Mouse (Mus musculus): ENCODE results near the gene Dchs1. TPM values are rescaled to one million over a fixed set of nuclear protein-coding genes. Genes with fewer than 3 reads are reported as not detected.

Gene Dchs1
- 6.7 and 7.4 TPM in 2 replicates for polyA plus RNA-seq (2012; rRNA removed)

DNA sequence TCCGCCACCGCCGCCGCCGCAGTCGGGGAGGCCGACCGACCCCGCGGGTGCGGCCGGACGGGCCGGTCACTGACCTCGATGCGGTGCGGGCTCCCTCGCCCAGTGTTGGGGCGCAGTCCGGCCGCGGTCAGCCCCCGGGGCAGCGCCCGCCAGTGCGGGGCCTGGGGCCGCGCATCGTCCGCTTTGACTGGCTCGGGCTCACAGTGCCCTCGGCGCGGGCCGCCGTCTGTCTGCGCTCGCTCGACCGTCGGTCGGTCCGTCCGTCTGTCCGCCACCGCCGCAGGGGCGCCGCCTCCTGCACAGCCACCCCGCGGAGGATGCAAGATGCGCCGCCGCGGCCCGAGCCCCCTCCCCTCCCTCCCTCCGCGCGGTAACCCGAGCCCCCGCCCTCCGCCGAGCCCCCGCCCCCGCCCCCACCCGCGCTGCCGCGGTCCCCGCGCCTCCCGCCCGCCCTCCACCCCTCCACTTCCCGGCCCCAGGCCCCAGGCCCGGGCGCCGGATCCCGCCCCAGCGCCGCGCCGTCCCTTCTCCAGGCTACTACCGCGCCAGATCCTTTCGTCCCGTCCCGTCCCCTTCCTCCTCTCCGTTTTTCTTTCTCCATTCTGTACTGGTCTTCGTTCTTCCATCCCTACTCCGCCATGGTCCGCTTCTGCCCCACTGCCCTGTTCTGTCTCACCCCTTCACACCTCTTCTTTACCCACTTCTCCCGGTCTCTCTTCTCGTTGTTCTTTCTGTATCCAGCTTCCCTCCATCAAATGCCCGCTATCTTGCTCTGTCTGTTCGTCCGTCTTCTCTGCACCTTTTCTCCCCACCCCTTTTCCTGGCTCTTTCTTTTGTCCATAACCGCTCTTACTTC lies at the start of gene Dchs1:
Gene Dchs1 (minus strand): TSS at position 370 of the 856 bp plus-strand sequence.
- Histone ChIP-seq H3K4me1 (ENCODE audit: control insufficient read depth, insufficient read depth, insufficient read length) (peaks cover 6% of the 10 kb centered on the region; the same call in 1 of the 2 replicates), H3K27me3 (ENCODE audit: control insufficient read depth, insufficient read depth, low read length) (peaks cover 17% of the 10 kb centered on the region), H3K27ac (ENCODE audit: insufficient read depth, low read length) (peak within 1 kb of the TSS; percentile 38; the same call in 1 of the 2 replicates), H3K36me3 (ENCODE audit: control insufficient read depth, insufficient read depth, low read length) (no peaks in the 10 kb centered on the region), H3K4me3 (ENCODE audit: extremely low read depth, insufficient read depth, insufficient read length) (peak within 1 kb of the TSS; percentile 52)
- 5% methylated on average over 72 of the region's 97 CpGs for WGBS
- no peak for DNase-seq (ENCODE audit: low read depth in 1 of 2, low spot score in 2 of 2)
- TF ChIP-seq CTCF (IDR thresholded peaks at IDR 0.05; ENCODE audit: extremely low read depth, insufficient read depth, insufficient read length, insufficient replicate concordance) (no peak), POLR2A (IDR thresholded peaks at IDR 0.05; ENCODE audit: low read depth, low read length) (no peak)

GRCm38 (mm10) chr7:105824281-105824680 lies 36.8 kb upstream of the Dchs1 start:
- no peak for DNase-seq (ENCODE audit: low read depth in 1 of 2, low spot score in 2 of 2)
- Histone ChIP-seq H3K4me3 (ENCODE audit: extremely low read depth, insufficient read depth, insufficient read length) (no peak overlapping the region), H3K27ac (ENCODE audit: insufficient read depth, low read length) (no peak overlapping the region), H3K4me1 (ENCODE audit: control insufficient read depth, insufficient read depth, insufficient read length) (no peaks in the 10 kb centered on the region), H3K27me3 (ENCODE audit: control insufficient read depth, insufficient read depth, low read length) (no peaks in the 10 kb centered on the region), H3K36me3 (ENCODE audit: control insufficient read depth, insufficient read depth, low read length) (no peaks in the 10 kb centered on the region)
- TF ChIP-seq CTCF (IDR thresholded peaks at IDR 0.05; ENCODE audit: extremely low read depth, insufficient read depth, insufficient read length, insufficient replicate concordance): no peak
- no peak for TF ChIP-seq POLR2A (IDR thresholded peaks at IDR 0.05; ENCODE audit: low read depth, low read length)
- 75% methylated on average over 7 of the region's 7 CpGs for WGBS

DNA sequence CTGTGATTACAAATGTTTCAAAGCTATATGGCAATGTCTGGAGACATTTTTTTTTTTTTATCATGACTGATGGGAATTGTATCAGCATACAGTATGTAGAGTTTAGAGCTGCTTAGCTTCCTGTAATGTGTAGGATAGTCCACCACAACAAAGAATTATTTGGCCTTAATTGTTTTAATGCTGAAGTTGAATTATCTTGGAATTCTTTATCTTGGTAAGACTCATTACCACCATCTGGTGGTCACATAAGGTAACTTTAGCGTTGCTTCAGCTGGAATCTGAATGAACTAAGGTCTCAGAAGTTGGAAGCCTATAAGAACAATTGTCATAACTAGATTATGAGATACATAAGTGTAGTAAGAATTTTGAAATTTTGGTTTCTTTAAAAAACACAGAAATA lies 31.0 kb upstream of the Dchs1 start:
- no peak for DNase-seq (ENCODE audit: low read depth in 1 of 2, low spot score in 2 of 2)
- 0% methylated on average over 1 of the region's 1 CpGs for WGBS
- Histone ChIP-seq H3K27ac (ENCODE audit: insufficient read depth, low read length) (no peak overlapping the region), H3K4me3 (ENCODE audit: extremely low read depth, insufficient read depth, insufficient read length) (no peak overlapping the region), H3K4me1 (ENCODE audit: control insufficient read depth, insufficient read depth, insufficient read length) (no peaks in the 10 kb centered on the region), H3K36me3 (ENCODE audit: control insufficient read depth, insufficient read depth, low read length) (no peaks in the 10 kb centered on the region), H3K27me3 (ENCODE audit: control insufficient read depth, insufficient read depth, low read length) (no peaks in the 10 kb centered on the region)
- TF ChIP-seq POLR2A (IDR thresholded peaks at IDR 0.05; ENCODE audit: low read depth, low read length): no peak
- TF ChIP-seq CTCF (IDR thresholded peaks at IDR 0.05; ENCODE audit: extremely low read depth, insufficient read depth, insufficient read length, insufficient replicate concordance): no peak

- H3K27me3 ChIP-seq (ENCODE audit: control insufficient read depth, insufficient read depth, low read length): no peaks in the 10 kb centered on the region
- H3K4me1 ChIP-seq (ENCODE audit: control insufficient read depth, insufficient read depth, insufficient read length): no peaks in the 10 kb centered on the region
- H3K27ac ChIP-seq (ENCODE audit: insufficient read depth, low read length): no peak overlapping the region
- no peaks in the 10 kb centered on the region for H3K36me3 ChIP-seq (ENCODE audit: control insufficient read depth, insufficient read depth, low read length)
- TF ChIP-seq POLR2A (IDR thresholded peaks at IDR 0.05; ENCODE audit: low read depth, low read length): no peak
- TF ChIP-seq CTCF (IDR thresholded peaks at IDR 0.05; ENCODE audit: extremely low read depth, insufficient read depth, insufficient read length, insufficient replicate concordance): no peak
- H3K4me3 ChIP-seq (ENCODE audit: extremely low read depth, insufficient read depth, insufficient read length): no peak overlapping the region
- DNase-seq (ENCODE audit: low read depth in 1 of 2, low spot score in 2 of 2): peak in 1 of 2 experiments; percentile 5
These were observed 29.3 kb upstream of the Dchs1 start for GRCm38 (mm10) chr7:105816736-105817135.

GRCm38 (mm10) chr7:105813326-105813725 lies 25.9 kb upstream of the Dchs1 start:
- no peaks in the 10 kb centered on the region for H3K27me3 ChIP-seq (ENCODE audit: control insufficient read depth, insufficient read depth, low read length)
- no peaks in the 10 kb centered on the region; the same call in 1 of the 2 replicates for H3K4me1 ChIP-seq (ENCODE audit: control insufficient read depth, insufficient read depth, insufficient read length)
- WGBS: 93% methylated on average over 3 of the region's 3 CpGs
- no peak overlapping the region for H3K27ac ChIP-seq (ENCODE audit: insufficient read depth, low read length)
- peaks cover 3% of the 10 kb centered on the region; the same call in 1 of the 2 replicates for H3K36me3 ChIP-seq (ENCODE audit: control insufficient read depth, insufficient read depth, low read length)
- no peak for TF ChIP-seq POLR2A (IDR thresholded peaks at IDR 0.05; ENCODE audit: low read depth, low read length)
- no peak for TF ChIP-seq CTCF (IDR thresholded peaks at IDR 0.05; ENCODE audit: extremely low read depth, insufficient read depth, insufficient read length, insufficient replicate concordance)
- no peak overlapping the region for H3K4me3 ChIP-seq (ENCODE audit: extremely low read depth, insufficient read depth, insufficient read length)
- no peak for DNase-seq (ENCODE audit: low read depth in 1 of 2, low spot score in 2 of 2)

GRCm38 (mm10) chr7:105812566-105812965 lies 25.1 kb upstream of the Dchs1 start:
- 76% methylated on average over 3 of the region's 3 CpGs for WGBS
- DNase-seq (ENCODE audit: low read depth in 1 of 2, low spot score in 2 of 2): no peak
- Histone ChIP-seq H3K27ac (ENCODE audit: insufficient read depth, low read length) (no peak overlapping the region), H3K27me3 (ENCODE audit: control insufficient read depth, insufficient read depth, low read length) (no peaks in the 10 kb centered on the region), H3K4me1 (ENCODE audit: control insufficient read depth, insufficient read depth, insufficient read length) (no peaks in the 10 kb centered on the region; the same call in 1 of the 2 replicates), H3K36me3 (ENCODE audit: control insufficient read depth, insufficient read depth, low read length) (peaks cover 3% of the 10 kb centered on the region; the same call in 1 of the 2 replicates), H3K4me3 (ENCODE audit: extremely low read depth, insufficient read depth, insufficient read length) (no peak overlapping the region)
- TF ChIP-seq CTCF (IDR thresholded peaks at IDR 0.05; ENCODE audit: extremely low read depth, insufficient read depth, insufficient read length, insufficient replicate concordance) (no peak), POLR2A (IDR thresholded peaks at IDR 0.05; ENCODE audit: low read depth, low read length) (no peak)

- peak in 1 of 2 experiments; percentile 7 for DNase-seq (ENCODE audit: low read depth in 1 of 2, low spot score in 2 of 2)
- Histone ChIP-seq H3K27ac (ENCODE audit: insufficient read depth, low read length) (no peak overlapping the region), H3K36me3 (ENCODE audit: control insufficient read depth, insufficient read depth, low read length) (peaks cover 3% of the 10 kb centered on the region; the same call in 1 of the 2 replicates), H3K4me3 (ENCODE audit: extremely low read depth, insufficient read depth, insufficient read length) (no peak overlapping the region), H3K27me3 (ENCODE audit: control insufficient read depth, insufficient read depth, low read length) (no peaks in the 10 kb centered on the region), H3K4me1 (ENCODE audit: control insufficient read depth, insufficient read depth, insufficient read length) (no peaks in the 10 kb centered on the region; the same call in 1 of the 2 replicates)
- TF ChIP-seq CTCF (IDR thresholded peaks at IDR 0.05; ENCODE audit: extremely low read depth, insufficient read depth, insufficient read length, insufficient replicate concordance): no peak
- no peak for TF ChIP-seq POLR2A (IDR thresholded peaks at IDR 0.05; ENCODE audit: low read depth, low read length)
These were observed 24.1 kb upstream of the Dchs1 start for GRCm38 (mm10) chr7:105811516-105811915.

Measured in spleen, adult 2 months (tissue).